Mouse (Mus musculus) spleen, postnatal 10 days (tissue): ENCODE data around the gene Olfr713.
A peak's percentile ranks its signal among the peaks of the same experiment; 100 is the strongest.

Experiments
- DNase-seq, 2 experiments: peaks; one replicate each; pipeline ENCODE4 v3.0.0; 2021 to 2022; ENCODE audit warnings: low spot score in 2 of 2

Gene Olfr713

GRCm38 (mm10) chr7:107030874-107031273 is at the start of gene Olfr713:
Gene Olfr713 (plus strand): TSS chr7:107031174.
- no peak for DNase-seq

GRCm38 (mm10) chr7:106985236-106985635 is 45.7 kb upstream of the Olfr713 start:
- DNase-seq, result no peak

GRCm38 (mm10) chr7:107000798-107001197 is 30.2 kb upstream of the Olfr713 start:
- DNase-seq, result no peak

- DNase-seq, result no peak
These were observed 26.8 kb upstream of the Olfr713 start for GRCm38 (mm10) chr7:107004169-107004568.

- DNase-seq, result no peak
These were observed 25.0 kb upstream of the Olfr713 start, which contains the start of gene Olfr2 for GRCm38 (mm10) chr7:107005972-107006371. Gene Olfr2 (minus strand): TSS chr7:107006072.

GRCm38 (mm10) chr7:107039934-107040563 is 9.1 kb downstream of the Olfr713 start:
- no peak for DNase-seq

GRCm38 (mm10) chr7:107043136-107043535 is 12.2 kb downstream of the Olfr713 start:
- no peak for DNase-seq

GRCm38 (mm10) chr7:107044407-107044806 is 13.4 kb downstream of the Olfr713 start:
- DNase-seq, result no peak

GRCm38 (mm10) chr7:107045833-107046232 is 14.9 kb downstream of the Olfr713 start:
- peak in 1 of 2 experiments; percentile 29 for DNase-seq

DNA sequence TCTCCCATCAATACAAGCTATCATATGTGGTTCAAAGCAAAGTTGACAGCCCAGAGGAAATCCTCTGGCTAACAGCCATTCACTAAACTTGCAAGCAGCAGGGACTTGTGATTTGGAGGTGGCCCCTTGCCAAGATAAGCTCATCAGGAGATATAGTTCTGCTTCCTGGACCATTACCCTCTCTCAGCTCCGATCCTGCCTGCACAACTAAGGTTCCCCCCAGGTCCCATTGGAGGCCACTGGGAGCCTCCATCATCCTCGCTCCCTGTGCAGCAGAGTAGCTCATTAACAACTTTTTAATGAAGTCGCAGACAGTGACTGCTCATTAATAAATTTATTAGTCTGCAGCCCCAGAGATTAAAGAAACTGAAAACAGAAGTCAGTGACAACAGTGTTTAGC is 16.6 kb downstream of the Olfr713 start:
- DNase-seq, result no peak

DNA sequence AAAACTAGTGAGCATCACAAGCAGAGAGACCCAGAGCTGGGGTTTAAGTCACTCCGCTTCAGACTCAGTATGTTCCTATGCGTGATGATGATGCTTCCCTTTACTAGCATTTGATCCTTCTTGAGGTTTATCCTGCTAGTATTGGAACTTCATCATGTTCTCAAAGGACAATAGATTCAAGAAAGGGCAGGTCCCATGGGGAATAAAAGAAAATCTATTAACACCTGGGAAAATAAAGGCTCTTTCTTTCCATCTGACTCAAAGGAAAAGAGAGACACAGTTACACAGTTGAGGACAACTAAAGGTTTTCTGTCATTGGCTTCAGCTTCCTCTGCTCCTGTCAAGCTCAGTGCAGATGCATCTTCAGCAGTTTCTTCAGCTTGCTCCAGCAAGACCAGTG is 39.7 kb downstream of the Olfr713 start, which contains the start of gene Olfr714:
TSS of gene Olfr714 (plus strand) at position 301 of the 400 bp plus-strand sequence.
- no peak for DNase-seq
